In the genomic region with DNA sequence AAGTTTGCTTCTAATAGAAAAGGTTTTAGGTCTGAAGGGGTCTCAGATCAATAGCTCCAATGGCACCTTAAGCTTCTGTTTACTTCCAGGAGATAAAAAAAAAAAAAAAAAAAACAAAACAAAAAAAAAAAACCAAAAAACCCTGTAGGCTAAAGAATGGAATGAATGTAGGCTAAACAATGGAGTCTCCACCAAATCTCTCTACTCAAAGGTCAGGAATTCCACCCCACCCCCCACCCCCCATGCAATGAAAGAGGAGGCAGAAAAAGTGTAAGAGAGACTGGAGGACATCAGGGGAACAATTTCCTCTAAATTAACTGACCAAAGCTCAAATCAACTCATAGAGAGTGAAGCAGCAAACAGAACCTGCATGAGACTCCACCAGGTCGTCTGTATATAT, we compare ENCODE assay signal across 27 mouse cellular contexts.
"Had no signal": no experiment of that assay in that cellular context is flagged by ENCODE, and none has a peak within 500 bp of the region (broad histone marks: within the 10 kb centered on the region; RNA-seq: fewer than 3 reads in every experiment).

No protein-coding gene starts in this region.

- H3K4me1 ChIP-seq: heart, embryonic 13.5 days; heart, embryonic 15.5 days; hindbrain, embryonic 13.5 days; hindbrain, embryonic 15.5 days; kidney, embryonic 15.5 days; limb, embryonic 13.5 days; limb, embryonic 15.5 days; liver, embryonic 12.5 days had no signal

- DNase-seq: gastrocnemius, adult 2 months; gastrocnemius, postnatal 10 days; gastrocnemius, postnatal 25 days; heart, adult 11 months; heart, adult 2 months; heart, postnatal 14 days; heart, postnatal 36 days; kidney, adult 11 months; kidney, adult 2 months; kidney, adult 9 months; kidney, postnatal 14 days; kidney, postnatal 36 days; layer of hippocampus, adult 9-11 months; layer of hippocampus, postnatal 36 days; left cerebral cortex, postnatal 4 days had no signal

- H3K4me3 ChIP-seq: gastrocnemius, adult 2 months; heart, adult 2 months; heart, embryonic 13.5 days; heart, embryonic 15.5 days; hindbrain, embryonic 13.5 days; hindbrain, embryonic 15.5 days; kidney, embryonic 15.5 days; limb, embryonic 13.5 days; limb, embryonic 15.5 days; liver, embryonic 12.5 days had no signal

- H3K27ac ChIP-seq: gastrocnemius, adult 2 months; heart, adult 2 months; heart, embryonic 13.5 days; heart, embryonic 15.5 days; hindbrain, embryonic 13.5 days; hindbrain, embryonic 15.5 days; hindbrain, postnatal 0 days; kidney, embryonic 15.5 days; kidney, postnatal 0 days; limb, embryonic 13.5 days; limb, embryonic 15.5 days; liver, embryonic 12.5 days; liver, embryonic 14.5 days had no signal

- H3K36me3 ChIP-seq: heart, embryonic 13.5 days; heart, embryonic 15.5 days; hindbrain, embryonic 13.5 days; hindbrain, embryonic 15.5 days; kidney, embryonic 15.5 days; limb, embryonic 13.5 days; limb, embryonic 15.5 days; liver, embryonic 12.5 days had no signal

- ATAC-seq: hindbrain, postnatal 0 days; intestine, embryonic 16.5 days; liver, embryonic 12.5 days had no signal

- H3K9ac ChIP-seq: heart, embryonic 13.5 days; heart, embryonic 15.5 days; hindbrain, embryonic 13.5 days; hindbrain, embryonic 15.5 days; kidney, embryonic 15.5 days; limb, embryonic 13.5 days; limb, embryonic 15.5 days; liver, embryonic 12.5 days; liver, embryonic 14.5 days had no signal

- H3K9me3 ChIP-seq: heart, embryonic 13.5 days; heart, embryonic 15.5 days; hindbrain, embryonic 13.5 days; hindbrain, embryonic 15.5 days; kidney, embryonic 15.5 days; limb, embryonic 13.5 days; limb, embryonic 15.5 days; liver, embryonic 12.5 days had no signal
